Mouse (Mus musculus) embryonic facial prominence, embryonic 14.5 days (tissue): ENCODE data around the gene Psmc3ip. TPM values are rescaled to one million over a fixed set of nuclear protein-coding genes. Genes with fewer than 3 reads are reported as not detected.

Experiments
- ATAC-seq: fragments of 200-750 bp; cut with Nextera tagmentation; 2 replicates; pipeline ENCODE4 v1.8.0; 2017; ENCODE audit warnings: low read depth, moderate number of reproducible peaks, moderate TSS enrichment
- DNase-seq: peaks from one replicate; pipeline ENCODE4 v3.0.0-alpha.2; 2015; ENCODE audit warnings: low spot score
- H3K27ac ChIP-seq: fragments of 300-500 bp; sonication (generic); replicated peaks from 2 replicates; pipeline ENCODE4 v1.5.1; 2014; ENCODE audit warnings: low read depth, mild to moderate bottlenecking, low read length, moderate library complexity
- H3K27me3 ChIP-seq: fragments of 300-500 bp; sonication (generic); replicated peaks from 2 replicates; pipeline ENCODE4 v1.6.1; 2014; ENCODE audit warnings: low read length; ENCODE audit not compliant: control insufficient read depth, insufficient read depth
- H3K36me3 ChIP-seq: fragments of 300-500 bp; sonication (generic); 2 replicates; pipeline ENCODE4 v1.6.1; 2014; ENCODE audit warnings: low read length, mixed read lengths; ENCODE audit not compliant: control insufficient read depth, insufficient read depth
- H3K4me1 ChIP-seq: fragments of 300-500 bp; sonication (generic); 2 replicates; pipeline ENCODE4 v1.6.1; 2014; ENCODE audit warnings: antibody characterized with exemption, low read length; ENCODE audit not compliant: control insufficient read depth, insufficient read depth
- H3K4me2 ChIP-seq: fragments of 300-500 bp; sonication (generic); 2 replicates; pipeline ENCODE4 v1.6.1; 2014; ENCODE audit warnings: low read depth, mild to moderate bottlenecking, low read length, moderate library complexity, mixed read lengths
- H3K4me3 ChIP-seq: fragments of 300-500 bp; sonication (generic); 2 replicates; pipeline ENCODE4 v1.5.1; 2014; ENCODE audit warnings: low read depth, mild to moderate bottlenecking, low read length
- H3K9ac ChIP-seq: fragments of 300-500 bp; sonication (generic); 2 replicates; pipeline ENCODE4 v1.6.1; 2014; ENCODE audit warnings: low read depth, mild to moderate bottlenecking, low read length, moderate library complexity, mixed read lengths
- H3K9me3 ChIP-seq: fragments of 300-500 bp; sonication (generic); 2 replicates; pipeline ENCODE4 v1.6.1; 2016; ENCODE audit warnings: low read length; ENCODE audit not compliant: control insufficient read depth
- WGBS: fragments of 180-500 bp; shearing (Covaris S2); extraction: QIAGEN DNeasy Blood & Tissue Kit; methylation state at CpG from one replicate; pipeline ENCODE4 v1.1.7; 2014; 5-methylcytosine and 5-hydroxymethylcytosine counted together
- microRNA-seq: library from miRNA; unstranded; fragments of <30 nt; microRNA quantifications from one replicate; pipeline ENCODE4, GENCODE M21; 2016; ENCODE audit warnings: borderline number of aligned reads
- polyA plus RNA-seq: library from polyadenylated mRNA; unstranded; fragments of >200 nt; fragmentation: Nextera tagmentation; extraction: Ambion mirVana; gene quantifications from 2 replicates; pipeline ENCODE4 v1.2.1, GENCODE M21; 2014

The Psmc3ip gene
- polyA plus RNA-seq, 1 experiment from 2014 or later, result 27.2 TPM

DNA sequence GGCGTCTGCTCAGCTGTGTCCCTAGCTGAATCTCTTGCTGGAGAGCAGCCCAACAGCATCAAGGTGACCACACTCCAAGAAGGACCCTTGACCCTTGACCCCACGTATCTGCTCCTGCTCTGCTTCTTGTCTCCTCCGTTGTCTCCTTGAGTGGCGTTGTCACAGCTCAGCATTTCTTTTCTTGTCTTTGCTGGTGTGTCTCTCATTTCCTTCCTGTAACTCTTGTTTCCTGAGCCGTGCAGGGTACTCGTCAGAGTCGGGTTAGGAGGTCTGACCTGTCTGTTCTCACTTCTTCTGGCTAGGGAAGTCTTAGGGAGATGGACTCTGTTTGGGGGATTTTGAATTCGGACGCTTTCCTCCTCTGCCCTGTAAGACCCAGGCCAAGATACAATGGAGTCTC, 48.8 kb downstream of the Psmc3ip start:
- H3K27me3 ChIP-seq, result no peaks in the 10 kb centered on the region
- H3K4me1 ChIP-seq, result no peaks in the 10 kb centered on the region
- no peak overlapping the region for H3K4me2 ChIP-seq
- H3K9me3 ChIP-seq, result no peaks in the 10 kb centered on the region
- DNase-seq (no peak), ATAC-seq (no peak)
- no peak overlapping the region for H3K9ac ChIP-seq
- no peak overlapping the region for H3K27ac ChIP-seq
- H3K4me3 ChIP-seq, result no peak overlapping the region
- 60% methylated on average over 9 of the region's 9 CpGs for WGBS
- H3K36me3 ChIP-seq, result peaks cover 78% of the 10 kb centered on the region

DNA sequence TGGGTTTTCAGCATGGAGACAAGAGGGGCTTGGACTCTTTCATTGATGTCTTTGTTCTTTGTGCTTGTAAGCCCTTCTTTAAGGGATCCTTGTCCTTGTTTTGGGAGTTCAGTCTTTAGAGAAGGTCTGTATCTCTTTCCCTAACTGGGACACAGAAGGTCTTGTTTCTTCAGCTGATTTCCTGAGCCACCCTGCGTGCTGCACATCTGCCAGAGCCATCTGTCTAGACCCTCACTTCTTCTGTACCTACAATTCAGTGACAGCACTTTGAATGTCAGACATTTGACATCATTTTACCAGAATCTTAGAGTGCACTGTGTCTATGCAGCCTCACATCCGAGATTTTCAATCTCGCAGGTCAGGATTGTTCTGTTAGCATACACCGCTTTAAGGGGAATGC, 49.4 kb downstream of the Psmc3ip start:
- Histone ChIP-seq H3K9me3 (no peaks in the 10 kb centered on the region), H3K36me3 (peaks cover 77% of the 10 kb centered on the region), H3K4me2 (no peak overlapping the region), H3K4me3 (no peak overlapping the region), H3K27me3 (no peaks in the 10 kb centered on the region), H3K27ac (no peak overlapping the region), H3K9ac (no peak overlapping the region), H3K4me1 (no peaks in the 10 kb centered on the region)
- DNase-seq (no peak), ATAC-seq (no peak)
- 90% methylated on average over 4 of the region's 4 CpGs for WGBS

Small RNA genes lying within 50 kb of the gene (microRNA-seq; reads per million reads assigned to microRNA genes)
- not detected for gene Gm27626

Other genes with a start within 250 kb of the Psmc3ip start
- 24.5 and 27.6 TPM in 2 replicates for gene Stat5b, start 244.7 kb downstream of the Psmc3ip start, polyA plus RNA-seq
- 8.2 and 9.2 TPM in 2 replicates for gene Stat5a, start 236.1 kb downstream of the Psmc3ip start, polyA plus RNA-seq
- 71.4 and 82.9 TPM in 2 replicates for gene Stat3, start 155.9 kb downstream of the Psmc3ip start, polyA plus RNA-seq
- 145 and 160 TPM in 2 replicates for gene Cavin1, start 124.5 kb downstream of the Psmc3ip start, polyA plus RNA-seq
- gene Atp6v0a1, start 86.0 kb downstream of the Psmc3ip start, polyA plus RNA-seq, result 35.0 and 37.9 TPM in 2 replicates
- gene Naglu, start 25.4 kb downstream of the Psmc3ip start, polyA plus RNA-seq, result 13.9 and 14.4 TPM in 2 replicates
- not detected in 2 replicates for gene Hsd17b1, start 17.0 kb downstream of the Psmc3ip start, polyA plus RNA-seq
- 39.1 and 40.5 TPM in 2 replicates for gene Coasy, start 12.9 kb downstream of the Psmc3ip start, polyA plus RNA-seq
- gene Mlx, start 8.2 kb downstream of the Psmc3ip start, polyA plus RNA-seq, result 45.8 and 55.2 TPM in 2 replicates
- 10.4 and 12.1 TPM in 2 replicates for gene Retreg3, start 24.5 kb upstream of the Psmc3ip start, polyA plus RNA-seq
- 55.7 and 60.2 TPM in 2 replicates for gene Tubg1, start 24.5 kb upstream of the Psmc3ip start, polyA plus RNA-seq
- 6.6 and 8.4 TPM in 2 replicates for gene Tubg2, start 60.5 kb upstream of the Psmc3ip start, polyA plus RNA-seq
- 1.6 and 1.9 TPM in 2 replicates for gene Cntnap1, start 75.1 kb upstream of the Psmc3ip start, polyA plus RNA-seq
- gene Plekhh3, start 75.9 kb upstream of the Psmc3ip start, polyA plus RNA-seq, result 17.7 and 20.9 TPM in 2 replicates
- 0.28 TPM in 1 of 2 replicates, not detected in the other for gene Ccr10, start 80.0 kb upstream of the Psmc3ip start, polyA plus RNA-seq
- gene Ezh1, start 131.0 kb upstream of the Psmc3ip start, polyA plus RNA-seq, result 14.8 and 15.5 TPM in 2 replicates
- gene Ramp2, start 150.6 kb upstream of the Psmc3ip start, polyA plus RNA-seq, result 128 and 154 TPM in 2 replicates
- 111 and 116 TPM in 2 replicates for gene Vps25, start 158.3 kb upstream of the Psmc3ip start, polyA plus RNA-seq
- gene Wnk4, start 165.1 kb upstream of the Psmc3ip start, polyA plus RNA-seq, result 10.7 and 11.9 TPM in 2 replicates
- gene Cntd1, start 183.6 kb upstream of the Psmc3ip start, polyA plus RNA-seq, result 0.90 and 1.6 TPM in 2 replicates
- gene Coa3, start 183.7 kb upstream of the Psmc3ip start, polyA plus RNA-seq, result 180 and 181 TPM in 2 replicates
- gene Becn1, start 206.8 kb upstream of the Psmc3ip start, polyA plus RNA-seq, result 134 and 139 TPM in 2 replicates
- gene Psme3, start 220.8 kb upstream of the Psmc3ip start, polyA plus RNA-seq, result 98.0 and 106 TPM in 2 replicates
- 0.75 and 0.82 TPM in 2 replicates for gene Aoc2, start 229.6 kb upstream of the Psmc3ip start, polyA plus RNA-seq
- gene Aoc3, start 235.2 kb upstream of the Psmc3ip start, polyA plus RNA-seq, result 2.0 and 2.4 TPM in 2 replicates